Mouse (Mus musculus) megakaryocyte, embryonic 14.5 days (primary cell): Measurements from ENCODE around the gene Rnf43.

ENCODE experiments used
- FLI1 ChIP-seq: IDR thresholded peaks from 2 replicates; pipeline ENCODE4 v1.6.1; 2012; ENCODE audit warnings: low read length, inconsistent platforms, mixed read lengths
- GATA1 ChIP-seq: IDR thresholded peaks from 3 replicates; pipeline ENCODE4 v1.6.1; 2012; ENCODE audit warnings: mixed read lengths, low read length, inconsistent platforms, borderline replicate concordance

DNA sequence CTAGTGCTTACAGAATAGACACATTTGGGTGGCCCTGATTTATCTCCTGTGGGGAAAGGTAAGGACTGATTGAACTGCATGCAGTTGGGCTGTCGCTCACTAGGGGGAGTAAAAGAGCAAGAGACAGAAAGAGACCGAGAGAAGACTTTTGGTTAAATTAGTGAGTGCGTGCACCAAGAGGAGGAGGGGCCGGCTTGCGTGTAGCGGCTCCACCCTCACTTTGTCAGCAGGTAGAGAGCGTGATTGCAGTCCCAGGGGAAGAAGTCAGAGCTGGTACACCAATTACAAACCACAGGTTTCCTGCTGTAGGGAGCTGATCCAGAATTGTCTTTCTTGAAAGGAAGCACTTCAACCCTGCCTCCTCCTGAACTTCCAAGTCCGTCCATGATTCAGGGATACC, at the start of gene Rnf43:
- TF ChIP-seq FLI1 (no peak), GATA1 (no peak)
